Mouse (Mus musculus) liver, embryonic 15.5 days (tissue): ENCODE data around the gene Zcrb1. TPM values are rescaled to one million over a fixed set of nuclear protein-coding genes. Genes with fewer than 3 reads are reported as not detected.
"Not testable (repeated sequence)": the region's sequence is repeated elsewhere in the genome, so short reads cannot be mapped to it uniquely, and the experiment has no call there.

Experiments used
- ATAC-seq: fragments of 200-750 bp; cut with Nextera tagmentation; 2 replicates; pipeline ENCODE4 v1.8.0; 2017; ENCODE audit warnings: moderate number of reproducible peaks, mild to moderate bottlenecking, moderate library complexity; ENCODE audit not compliant: insufficient read depth
- H3K27ac ChIP-seq: fragments of 300-500 bp; sonication (generic); replicated peaks from 2 replicates; pipeline ENCODE4 v1.5.1; 2015; ENCODE audit warnings: mild to moderate bottlenecking, inconsistent platforms
- H3K27me3 ChIP-seq: fragments of 300-500 bp; sonication (generic); 2 replicates; pipeline ENCODE4 v1.6.1; 2015; ENCODE audit warnings: mild to moderate bottlenecking, inconsistent platforms
- H3K36me3 ChIP-seq: fragments of 300-500 bp; sonication (generic); replicated peaks from 2 replicates; pipeline ENCODE4 v1.6.1; 2015; ENCODE audit warnings: moderate library complexity, mild to moderate bottlenecking, inconsistent platforms
- H3K4me1 ChIP-seq: fragments of 300-500 bp; sonication (generic); replicated peaks from 2 replicates; pipeline ENCODE4 v1.6.1; 2015; ENCODE audit warnings: inconsistent platforms
- H3K4me2 ChIP-seq: fragments of 300-500 bp; sonication (generic); 2 replicates; pipeline ENCODE4 v1.6.1; 2015; ENCODE audit warnings: moderate library complexity, mild to moderate bottlenecking, inconsistent platforms
- H3K4me3 ChIP-seq: fragments of 300-500 bp; sonication (generic); replicated peaks from 2 replicates; pipeline ENCODE4 v1.5.1; 2015; ENCODE audit warnings: mild to moderate bottlenecking, inconsistent platforms
- H3K9ac ChIP-seq: fragments of 300-500 bp; sonication (generic); 2 replicates; pipeline ENCODE4 v1.6.1; 2015; ENCODE audit warnings: moderate library complexity, mild to moderate bottlenecking, inconsistent platforms
- H3K9me3 ChIP-seq: fragments of 300-500 bp; sonication (generic); replicated peaks from 2 replicates; pipeline ENCODE4 v1.6.1; 2016; ENCODE audit warnings: inconsistent platforms
- WGBS: fragments of 180-500 bp; shearing (Covaris S2); methylation state at CpG from one replicate; pipeline ENCODE4 v1.1.7; 2015; ENCODE audit warnings: mixed read lengths; ENCODE audit not compliant: insufficient replicate concordance; 5-methylcytosine and 5-hydroxymethylcytosine counted together
- polyA plus RNA-seq: library from polyadenylated mRNA; unstranded; fragments of >200 nt; fragmentation: Nextera tagmentation; extraction: Ambion mirVana; gene quantifications from 2 replicates; pipeline ENCODE4 v1.2.1, GENCODE M21; 2015

The Zcrb1 gene
- polyA plus RNA-seq, 1 experiment from 2014 or later: 59.7 TPM

- no peak overlapping the region for H3K9ac ChIP-seq
- WGBS: 74% methylated on average over 5 of the region's 5 CpGs
- ATAC-seq: no peak
- H3K4me2 ChIP-seq: no peak overlapping the region
- H3K4me1 ChIP-seq: peaks cover 15% of the 10 kb centered on the region
- H3K27me3 ChIP-seq: no peaks in the 10 kb centered on the region
- H3K4me3 ChIP-seq: no peak overlapping the region
- H3K9me3 ChIP-seq: no peaks in the 10 kb centered on the region
- no peak overlapping the region for H3K27ac ChIP-seq
- H3K36me3 ChIP-seq: peaks cover 19% of the 10 kb centered on the region
These were observed 8.4 kb upstream of the Zcrb1 start for GRCm38 (mm10) chr15:93406492-93406891.

GRCm38 (mm10) chr15:93405446-93405986 lies 7.4 kb upstream of the Zcrb1 start:
- Histone ChIP-seq H3K4me3 (no peak overlapping the region), H3K9me3 (no peaks in the 10 kb centered on the region), H3K27me3 (no peaks in the 10 kb centered on the region), H3K4me2 (no peak overlapping the region), H3K36me3 (peaks cover 11% of the 10 kb centered on the region; the same call in 1 of the 2 replicates), H3K4me1 (peaks cover 25% of the 10 kb centered on the region), H3K27ac (no peak overlapping the region), H3K9ac (no peak overlapping the region)
- ATAC-seq: no peak
- WGBS: 71% methylated on average over 7 of the region's 7 CpGs

GRCm38 (mm10) chr15:93404849-93405248 lies 6.7 kb upstream of the Zcrb1 start:
- H3K9ac ChIP-seq: no peak overlapping the region
- no peak overlapping the region for H3K27ac ChIP-seq
- H3K4me1 ChIP-seq: peaks cover 29% of the 10 kb centered on the region
- peaks cover 6% of the 10 kb centered on the region; the same call in 1 of the 2 replicates for H3K36me3 ChIP-seq
- H3K4me3 ChIP-seq: no peak overlapping the region
- no peak overlapping the region for H3K4me2 ChIP-seq
- no peaks in the 10 kb centered on the region for H3K27me3 ChIP-seq
- ATAC-seq: no peak
- H3K9me3 ChIP-seq: no peaks in the 10 kb centered on the region

GRCm38 (mm10) chr15:93402730-93403129 lies 4.6 kb upstream of the Zcrb1 start:
- 65% methylated on average over 2 of the region's 2 CpGs for WGBS
- H3K9ac ChIP-seq: no peak overlapping the region
- no peak for ATAC-seq
- H3K27me3 ChIP-seq: no peaks in the 10 kb centered on the region
- H3K9me3 ChIP-seq: no peaks in the 10 kb centered on the region
- H3K4me2 ChIP-seq: no peak overlapping the region
- no peak overlapping the region for H3K4me3 ChIP-seq
- peaks cover under 1% of the 10 kb centered on the region; the same call in 1 of the 2 replicates for H3K36me3 ChIP-seq
- H3K27ac ChIP-seq: no peak overlapping the region
- peaks cover 45% of the 10 kb centered on the region for H3K4me1 ChIP-seq

- Histone ChIP-seq H3K27ac (0 out of 2 replicates have a peak overlapping the region, but pooled peaks have one; percentile 33), H3K27me3 (no peaks in the 10 kb centered on the region), H3K36me3 (no peaks in the 10 kb centered on the region; the same call in 1 of the 2 replicates), H3K4me1 (peaks cover 55% of the 10 kb centered on the region), H3K9me3 (no peaks in the 10 kb centered on the region), H3K4me2 (no peak overlapping the region), H3K4me3 (no peak overlapping the region), H3K9ac (no peak overlapping the region)
- WGBS: 46% methylated on average over 4 of the region's 4 CpGs
- no peak for ATAC-seq
These were observed 3.3 kb upstream of the Zcrb1 start for GRCm38 (mm10) chr15:93401446-93401845.

- peak; percentile 26; the same call in 1 of the 2 replicates for ATAC-seq
- Histone ChIP-seq H3K4me1 (peaks cover 59% of the 10 kb centered on the region), H3K27me3 (no peaks in the 10 kb centered on the region), H3K9ac (peak overlapping the region; percentile 94), H3K27ac (peak overlapping the region; percentile 92), H3K4me2 (peak overlapping the region; percentile 81), H3K36me3 (peaks cover 18% of the 10 kb centered on the region), H3K9me3 (no peaks in the 10 kb centered on the region), H3K4me3 (peak overlapping the region; percentile 94)
- WGBS: 4% methylated on average over 36 of the region's 36 CpGs
These were observed 786 bp upstream of the Zcrb1 start for GRCm38 (mm10) chr15:93398699-93399540.

GRCm38 (mm10) chr15:93397269-93397668 lies 865 bp downstream of the Zcrb1 start:
- H3K9me3 ChIP-seq: no peaks in the 10 kb centered on the region
- peaks cover 54% of the 10 kb centered on the region for H3K4me1 ChIP-seq

GRCm38 (mm10) chr15:93381337-93381736 lies 16.8 kb downstream of the Zcrb1 start:
- Histone ChIP-seq H3K27me3 (no peaks in the 10 kb centered on the region), H3K27ac (no peak overlapping the region), H3K4me1 (no peaks in the 10 kb centered on the region), H3K4me2 (no peak overlapping the region), H3K4me3 (no peak overlapping the region), H3K9ac (no peak overlapping the region), H3K36me3 (peaks cover 14% of the 10 kb centered on the region), H3K9me3 (no peaks in the 10 kb centered on the region)
- 57% methylated on average over 5 of the region's 5 CpGs for WGBS
- no peak for ATAC-seq

More at GRCm38 (mm10) chr15:93397269-93397668, 865 bp downstream of the Zcrb1 start:
- Histone ChIP-seq H3K4me2 (peak overlapping the region; percentile 81), H3K4me3 (peak overlapping the region; percentile 94), H3K27me3 (no peaks in the 10 kb centered on the region), H3K27ac (no peak overlapping the region), H3K36me3 (peaks cover 34% of the 10 kb centered on the region), H3K9ac (peak overlapping the region; percentile 94)
- no peak for ATAC-seq
- 2% methylated on average over 11 of the region's 11 CpGs for whole genome bisulfite sequencing

GRCm38 (mm10) chr15:93379177-93379576 lies 19.0 kb downstream of the Zcrb1 start:
- WGBS: 55% methylated on average over 3 of the region's 3 CpGs
- H3K36me3 ChIP-seq: no peaks in the 10 kb centered on the region
- ATAC-seq: no peak
- H3K4me1 ChIP-seq: peaks cover 13% of the 10 kb centered on the region
- no peak overlapping the region for H3K9ac ChIP-seq
- H3K27ac ChIP-seq: no peak overlapping the region
- H3K4me3 ChIP-seq: no peak overlapping the region
- H3K27me3 ChIP-seq: no peaks in the 10 kb centered on the region
- H3K4me2 ChIP-seq: no peak overlapping the region
- H3K9me3 ChIP-seq: no peaks in the 10 kb centered on the region

GRCm38 (mm10) chr15:93375696-93376095 lies 22.4 kb downstream of the Zcrb1 start:
- Histone ChIP-seq H3K27ac (no peak overlapping the region), H3K36me3 (no peaks in the 10 kb centered on the region), H3K4me3 (no peak overlapping the region), H3K9me3 (no peaks in the 10 kb centered on the region), H3K27me3 (no peaks in the 10 kb centered on the region), H3K9ac (no peak overlapping the region), H3K4me2 (no peak overlapping the region), H3K4me1 (peaks cover 34% of the 10 kb centered on the region)
- no peak for ATAC-seq
- WGBS: 57% methylated on average over 5 of the region's 5 CpGs

GRCm38 (mm10) chr15:93372525-93373119 lies 25.5 kb downstream of the Zcrb1 start:
- H3K27me3 ChIP-seq, H3K9ac ChIP-seq, H3K9me3 ChIP-seq, H3K36me3 ChIP-seq, H3K4me3 ChIP-seq: not testable (repeated sequence)
- Histone ChIP-seq H3K27ac (peak overlapping the region; percentile 89), H3K4me1 (peaks cover 34% of the 10 kb centered on the region), H3K4me2 (peak overlapping the region; percentile 43)
- ATAC-seq: peak; percentile 89
